Mouse (Mus musculus) gastrocnemius, adult 2 months (tissue): ENCODE data around the gene Atg2a. TPM values are rescaled to one million over a fixed set of nuclear protein-coding genes. Genes with fewer than 3 reads are reported as not detected.

Source experiments
- DNase-seq: peaks from one replicate; pipeline ENCODE4 v3.0.0; 2022
- H3K27ac ChIP-seq: fragments of 200-600 bp; 2 replicates; pipeline ENCODE4 v1.8.1; 2022; ENCODE audit warnings: mild to moderate bottlenecking
- H3K4me3 ChIP-seq: fragments of 200-600 bp; 2 replicates; pipeline ENCODE4 v1.8.1; 2022; ENCODE audit warnings: mild to moderate bottlenecking, moderate library complexity
- CTCF ChIP-seq: fragments of 200-600 bp; IDR thresholded peaks from 2 replicates; pipeline ENCODE4 v1.8.1; 2022; ENCODE audit warnings: antibody characterized with exemption, mild to moderate bottlenecking, moderate library complexity
- intact Hi-C: fragments of 180-260 bp; cut with DNase I; formaldehyde crosslinking; loops from one replicate; pipeline ENCODE4 v1.15.1; 2025
- total RNA-seq, 2 experiments: library from RNA; stranded (reverse); gene quantifications; 2 replicates each; pipeline ENCODE4 v1.2.3; 2021

Gene Atg2a
- total RNA-seq, 2 experiments from 2014 or later, result 18.4 to 19.0 TPM

GRCm38 (mm10) chr19:6296551-6297210 is 55.2 kb downstream of the Atg2a start:
- Histone ChIP-seq H3K27ac (peak overlapping the region; percentile 92), H3K4me3 (no peak overlapping the region)
- TF ChIP-seq CTCF, result no peak
- intact Hi-C loops, result no loop called here
- DNase-seq, result no peak

GRCm38 (mm10) chr19:6297641-6298040 is 56.2 kb downstream of the Atg2a start:
- intact Hi-C loops, result no loop called here
- DNase-seq, result peak; percentile 78
- H3K27ac ChIP-seq, result peak overlapping the region; percentile 92
- TF ChIP-seq CTCF, result no peak
- peak overlapping the region; percentile 24 for H3K4me3 ChIP-seq

GRCm38 (mm10) chr19:6299003-6299402 is 57.5 kb downstream of the Atg2a start:
- DNase-seq, result no peak
- intact Hi-C loops, result no loop called here
- H3K4me3 ChIP-seq, result peak overlapping the region; percentile 45; the same call in 1 of the 2 replicates
- TF ChIP-seq CTCF, result no peak
- H3K27ac ChIP-seq, result peak overlapping the region; percentile 92

- Histone ChIP-seq H3K27ac (peak overlapping the region; percentile 92), H3K4me3 (peak overlapping the region; percentile 45)
- intact Hi-C loops, result no loop called here
- no peak for TF ChIP-seq CTCF
- DNase-seq, result peak; percentile 53
Measured at GRCm38 (mm10) chr19:6299450-6300267, 58.2 kb downstream of the Atg2a start.

- peak overlapping the region; percentile 45 for H3K4me3 ChIP-seq
- TF ChIP-seq CTCF, result no peak
- peak overlapping the region; percentile 92 for H3K27ac ChIP-seq
- intact Hi-C loops, result no loop called here
- peak; percentile 56 for DNase-seq
Measured at GRCm38 (mm10) chr19:6300402-6300841, 59.0 kb downstream of the Atg2a start.

- intact Hi-C loops, result no loop called here
- no peak for TF ChIP-seq CTCF
- DNase-seq, result no peak
- H3K4me3 ChIP-seq, result no peak overlapping the region
- H3K27ac ChIP-seq, result peak overlapping the region; percentile 92
Measured at GRCm38 (mm10) chr19:6302114-6302513, 60.6 kb downstream of the Atg2a start.

GRCm38 (mm10) chr19:6302522-6302921 is 61.1 kb downstream of the Atg2a start:
- H3K27ac ChIP-seq, result peak overlapping the region; percentile 92
- intact Hi-C loops, result no loop called here

GRCm38 (mm10) chr19:6303831-6304230 is 62.4 kb downstream of the Atg2a start:
- intact Hi-C loops, result loop anchor here (1.0 to 2.0 kb wide), 2 partner anchors 27 to 36 kb away; partner anchors contain the start of gene Ehd1
- Histone ChIP-seq H3K27ac (peak overlapping the region; percentile 92), H3K4me3 (peak overlapping the region; percentile 32; the same call in 1 of the 2 replicates)
- no peak for DNase-seq
- TF ChIP-seq CTCF, result no peak

More at GRCm38 (mm10) chr19:6302522-6302921, 61.1 kb downstream of the Atg2a start:
- peak overlapping the region; percentile 32; the same call in 1 of the 2 replicates for H3K4me3 ChIP-seq
- peak; percentile 75 for DNase-seq
- TF ChIP-seq CTCF, result peak; percentile 5; the same call in 1 of the 2 replicates

- H3K27ac ChIP-seq, result peak overlapping the region; percentile 92
- no peak overlapping the region for H3K4me3 ChIP-seq
- DNase-seq, result peak; percentile 94
- intact Hi-C loops, result loop anchor here (1.0 to 2.0 kb wide), 2 partner anchors 28 to 37 kb away; partner anchors contain the start of gene Ehd1
- no peak; the same call in 1 of the 2 replicates for TF ChIP-seq CTCF
Measured at GRCm38 (mm10) chr19:6304787-6305516, 63.5 kb downstream of the Atg2a start.

- no peak for DNase-seq
- Histone ChIP-seq H3K4me3 (peak overlapping the region; percentile 90), H3K27ac (peak overlapping the region; percentile 92)
- intact Hi-C loops, result loop anchor here (2.0 kb wide), 2 partner anchors 25 to 29 kb away; partner anchors contain the start of gene Ehd1
- TF ChIP-seq CTCF, result no peak
Measured at GRCm38 (mm10) chr19:6305517-6306115, 64.1 kb downstream of the Atg2a start.

- TF ChIP-seq CTCF, result no peak
- intact Hi-C loops, result loop anchor here (2.0 kb wide), 1 partner anchor 25 kb away; no protein-coding TSS in a partner anchor
- H3K4me3 ChIP-seq, result peak within 1 kb of the TSS; percentile 90
- peak; percentile 91 for DNase-seq
- peak within 1 kb of the TSS; percentile 92 for H3K27ac ChIP-seq
Measured at GRCm38 (mm10) chr19:6306137-6306551, 64.7 kb downstream of the Atg2a start, which contains the start of gene Cdc42bpg. Gene Cdc42bpg (plus strand): TSS chr19:6306456.

- peak; percentile 83 for TF ChIP-seq CTCF
- peak; percentile 86 for DNase-seq
- Histone ChIP-seq H3K4me3 (peak overlapping the region; percentile 90), H3K27ac (peak overlapping the region; percentile 92)
- intact Hi-C loops, result loop anchor here (2.0 kb wide), 1 partner anchor 24 kb away; no protein-coding TSS in a partner anchor
Measured at GRCm38 (mm10) chr19:6306586-6306985, 65.1 kb downstream of the Atg2a start.
